Mouse (Mus musculus) left cerebral cortex, postnatal 4 days (tissue): Measurements from ENCODE around the gene Pld3. TPM values are rescaled to one million over a fixed set of nuclear protein-coding genes. Genes with fewer than 3 reads are reported as not detected.

Experiments
- DNase-seq: peaks from one replicate; pipeline ENCODE4 v3.0.0-alpha.2; 2022
- intact Hi-C: fragments of 180-260 bp; cut with DNase I; formaldehyde crosslinking; loops from one replicate; pipeline ENCODE4 v1.15.1; 2025
- total RNA-seq, 2 experiments: library from RNA; stranded (reverse); gene quantifications; 2 replicates each; pipeline ENCODE4 v1.2.3; 2021

Pld3 gene
- total RNA-seq: 100 to 1,000 TPM; 175 to 222 TPM

DNA sequence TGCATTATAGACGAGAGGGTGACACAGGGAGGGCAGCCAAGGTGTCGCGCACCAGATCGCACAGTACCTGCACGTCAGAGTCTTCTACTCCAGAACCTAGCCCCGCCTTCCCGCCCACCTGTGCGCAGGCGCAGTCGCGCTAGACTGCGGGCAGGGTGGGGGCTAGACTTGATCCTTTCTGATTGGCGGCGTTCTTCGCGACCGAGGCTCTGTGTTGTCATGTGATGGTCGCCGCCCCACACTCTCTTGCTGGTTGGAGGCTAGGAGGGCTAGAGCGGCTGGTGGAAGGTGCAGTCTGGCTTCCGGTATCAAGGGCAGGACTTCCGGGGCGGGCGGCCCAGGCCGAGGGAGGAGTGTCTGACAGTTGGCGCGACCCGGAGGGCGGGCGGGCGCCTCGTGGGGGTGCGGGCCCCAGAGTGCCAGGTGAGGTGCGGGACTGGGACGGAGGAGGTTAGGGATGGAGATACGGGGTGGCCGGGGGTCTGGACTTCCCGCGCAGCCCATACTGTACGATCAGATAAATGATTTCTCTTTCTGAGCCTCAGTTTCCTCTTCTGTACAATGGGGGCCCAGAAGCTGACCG lies at the start of gene Pld3, which contains the start of gene 2310022A10Rik:
Gene Pld3, minus strand, starts transcription at position 288 of the 583 bp plus-strand sequence.
Gene 2310022A10Rik, plus strand, starts transcription at position 303 of the 583 bp plus-strand sequence.
- DNase-seq: peak; percentile 96
- intact Hi-C loops: no loop called here

DNA sequence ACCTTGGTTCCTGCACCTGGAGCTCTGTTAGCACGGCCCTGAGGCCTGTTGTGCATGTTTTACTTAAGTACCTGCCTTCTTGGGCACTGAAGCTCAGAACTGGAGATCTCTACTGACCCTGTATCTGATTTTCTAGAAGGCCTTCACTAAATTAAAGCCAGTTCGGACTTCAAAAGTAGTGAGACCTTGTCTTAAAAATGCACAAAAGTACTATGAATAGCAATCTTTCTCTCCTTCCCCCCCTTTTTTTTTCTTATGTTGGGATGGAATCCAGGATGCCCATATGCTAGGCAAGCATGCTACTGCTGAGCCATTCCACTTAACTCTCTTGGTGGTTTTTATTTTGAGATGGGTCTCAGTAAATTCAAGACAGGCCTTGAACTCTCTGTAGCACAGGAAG lies 49.1 kb upstream of the Pld3 start:
- DNase-seq: no peak
- intact Hi-C loops: no loop called here

DNA sequence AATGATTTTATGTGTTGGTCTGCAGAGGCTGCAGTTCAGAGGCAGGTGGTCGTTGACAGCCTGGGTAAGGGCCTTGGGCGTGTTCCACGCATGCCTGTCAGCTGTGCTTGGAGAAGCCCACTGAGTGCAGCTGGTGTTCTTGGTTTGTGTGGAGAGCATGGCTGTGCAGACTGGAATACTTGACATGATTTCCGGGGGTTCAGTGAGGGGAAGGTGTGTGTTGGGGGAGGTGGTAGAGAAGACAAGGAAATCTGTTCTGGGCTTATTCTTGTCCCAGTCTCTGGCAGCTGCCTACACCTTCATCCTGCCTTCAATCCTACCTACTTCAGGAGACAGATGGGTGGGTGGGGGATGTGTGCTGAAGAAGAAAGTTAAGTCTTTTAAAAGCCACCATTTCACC lies 48.6 kb upstream of the Pld3 start:
- intact Hi-C loops: no loop called here
- DNase-seq: peak; percentile 74

GRCm38 (mm10) chr7:27598053-27598452 lies 45.0 kb upstream of the Pld3 start:
- no peak for DNase-seq
- intact Hi-C loops: no loop called here

DNA sequence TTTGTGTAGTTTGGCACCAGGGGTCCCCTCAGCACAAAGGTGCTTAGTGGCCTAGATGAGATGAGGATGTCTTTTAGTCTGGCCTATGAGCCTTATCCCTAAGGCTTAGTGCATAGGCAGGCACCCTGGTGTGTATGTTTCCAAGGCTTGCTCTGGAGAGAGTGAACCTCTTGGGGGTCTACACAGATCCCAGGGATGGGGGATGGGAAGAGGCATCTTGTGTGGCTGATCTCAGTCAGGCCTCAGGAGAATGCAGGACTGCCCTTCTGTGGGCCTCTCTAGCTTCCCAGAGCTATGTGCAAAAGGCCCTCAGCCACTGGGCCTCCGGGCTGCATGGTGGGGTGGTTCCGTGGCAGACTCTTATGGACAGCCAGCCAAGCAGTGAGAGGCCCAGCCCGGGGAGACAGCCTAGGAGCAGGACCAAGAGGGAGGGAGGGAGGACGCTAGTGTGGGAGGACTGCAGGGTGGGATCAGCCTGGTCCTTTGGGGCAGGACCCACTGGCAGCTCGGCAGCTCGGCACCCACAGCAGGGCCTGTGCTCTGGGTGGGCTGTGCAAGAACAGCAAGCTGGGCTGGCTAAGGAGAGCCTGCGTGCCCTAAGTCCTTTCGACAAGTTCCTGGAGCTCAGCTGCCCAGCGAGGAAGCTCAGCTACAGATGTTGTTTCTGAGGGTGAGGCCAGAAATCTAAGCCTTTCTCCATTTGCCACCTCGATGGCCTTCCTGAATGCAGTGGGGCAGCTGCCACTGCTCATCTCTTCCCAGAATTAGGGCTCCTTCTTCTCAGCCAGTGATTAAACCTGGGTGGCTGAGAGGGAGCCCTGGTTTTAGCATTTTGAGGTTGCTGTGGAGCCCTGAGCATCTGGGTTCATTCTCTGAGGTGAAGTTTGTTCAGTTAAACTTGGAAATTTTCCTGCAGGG lies 43.8 kb upstream of the Pld3 start:
- intact Hi-C loops: no loop called here
- no peak for DNase-seq

GRCm38 (mm10) chr7:27592934-27593645 lies 40.1 kb upstream of the Pld3 start:
- DNase-seq: no peak

GRCm38 (mm10) chr7:27592217-27592929 lies 39.4 kb upstream of the Pld3 start:
- intact Hi-C loops: no loop called here
- DNase-seq: no peak

More at GRCm38 (mm10) chr7:27592934-27593645, 40.1 kb upstream of the Pld3 start:
- intact Hi-C loops: no loop called here

DNA sequence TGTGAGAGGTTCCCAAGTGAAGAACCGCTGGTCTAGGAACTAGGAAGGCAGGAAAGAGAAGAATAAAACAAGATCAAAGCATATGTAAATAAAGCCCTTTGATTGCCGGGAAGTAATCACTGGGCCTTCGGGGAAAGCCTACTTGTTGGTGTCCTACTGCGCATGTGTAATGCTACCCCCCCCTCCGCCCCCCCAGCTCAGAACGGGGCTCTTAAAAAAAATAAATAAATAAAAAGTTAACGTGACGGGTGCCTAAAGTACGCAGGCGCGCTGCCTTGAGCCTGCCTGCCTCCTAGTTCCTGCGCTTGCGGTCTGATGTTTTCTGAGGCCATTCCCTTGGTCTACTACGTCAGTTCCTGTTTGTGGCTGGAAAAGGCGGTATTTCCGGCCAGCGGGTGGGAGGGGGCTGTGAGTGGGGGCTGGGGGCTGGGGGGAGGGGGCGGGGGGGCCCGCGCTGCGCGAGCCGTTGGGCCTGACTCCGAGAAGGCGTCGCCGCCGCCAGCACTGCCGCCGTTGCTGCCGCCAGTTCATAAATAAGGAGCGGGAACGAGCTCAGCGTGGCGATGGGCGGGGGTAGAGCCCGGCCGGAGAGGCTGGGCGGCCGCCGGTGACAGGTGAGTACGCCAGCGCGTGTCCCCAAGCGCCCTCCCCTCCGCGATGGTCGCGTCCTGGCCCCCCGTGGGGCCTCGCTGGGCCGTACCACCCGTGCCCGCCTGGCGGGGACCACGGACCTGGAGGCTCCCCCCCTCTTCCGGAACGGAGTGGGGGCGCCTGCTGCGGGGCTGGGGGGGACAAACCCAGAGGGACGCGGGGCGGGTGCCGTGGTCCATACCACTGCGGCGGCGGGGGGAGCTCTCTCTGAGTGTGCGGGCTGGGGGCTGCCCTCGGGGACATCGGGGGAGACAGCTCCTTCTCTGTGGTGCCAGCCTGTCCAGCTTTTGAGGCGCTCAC lies 38.5 kb upstream of the Pld3 start, which contains the start of gene Akt2:
Gene Akt2, plus strand, starts transcription at position 287 of the 951 bp plus-strand sequence.
- DNase-seq: peak; percentile 95
- intact Hi-C loops: no loop called here

GRCm38 (mm10) chr7:27590566-27591213 lies 37.7 kb upstream of the Pld3 start:
- intact Hi-C loops: no loop called here
- DNase-seq: no peak

GRCm38 (mm10) chr7:27590088-27590487 lies 37.1 kb upstream of the Pld3 start:
- intact Hi-C loops: no loop called here
- no peak for DNase-seq

DNA sequence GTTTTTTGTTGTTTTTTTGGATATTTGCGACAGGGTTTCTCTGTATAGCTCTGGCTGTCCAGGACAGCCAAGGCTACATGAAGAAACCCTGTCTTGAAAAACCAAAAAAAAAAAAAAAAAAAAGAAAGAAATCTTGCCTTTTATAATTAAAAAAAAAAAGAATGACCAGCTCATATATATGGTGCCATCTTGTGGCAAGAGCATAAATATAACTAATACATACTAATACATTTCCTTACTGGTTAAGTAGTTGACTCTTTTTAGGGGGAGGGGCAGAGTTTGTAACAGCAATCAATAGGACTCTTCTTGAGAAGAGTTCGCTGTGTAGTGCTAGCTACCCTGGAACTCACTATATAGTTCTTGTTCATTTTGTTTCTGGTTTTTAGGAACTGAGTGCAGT lies 34.7 kb upstream of the Pld3 start:
- intact Hi-C loops: no loop called here

GRCm38 (mm10) chr7:27586861-27587260 lies 33.8 kb upstream of the Pld3 start:
- no peak for DNase-seq
- intact Hi-C loops: no loop called here

More for the DNA sequence above, 34.7 kb upstream of the Pld3 start:
- DNase-seq: no peak

GRCm38 (mm10) chr7:27580380-27581174 lies 27.6 kb upstream of the Pld3 start:
- no peak for DNase-seq
- intact Hi-C loops: no loop called here

DNA sequence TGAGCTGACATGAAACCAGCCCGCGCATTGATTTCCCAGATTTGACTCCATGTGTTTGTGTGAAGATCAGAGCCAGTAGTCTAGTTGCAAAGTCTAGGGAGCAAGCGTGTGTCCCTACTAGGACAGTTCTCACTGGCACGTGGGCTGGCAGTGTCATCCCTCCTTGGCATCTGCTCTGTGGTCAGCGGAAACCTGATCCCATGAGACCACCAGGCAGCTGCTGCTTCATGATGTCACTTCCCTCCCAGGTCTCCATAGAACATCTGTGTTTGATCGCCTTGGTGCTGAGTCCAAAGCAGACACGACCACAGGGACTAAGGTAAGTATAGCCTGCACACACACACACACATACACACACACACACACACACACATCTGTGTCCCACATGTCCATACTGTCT lies 25.4 kb upstream of the Pld3 start:
- no peak for DNase-seq
- intact Hi-C loops: no loop called here

GRCm38 (mm10) chr7:27577589-27577988 lies 24.6 kb upstream of the Pld3 start:
- intact Hi-C loops: no loop called here
- DNase-seq: no peak

DNA sequence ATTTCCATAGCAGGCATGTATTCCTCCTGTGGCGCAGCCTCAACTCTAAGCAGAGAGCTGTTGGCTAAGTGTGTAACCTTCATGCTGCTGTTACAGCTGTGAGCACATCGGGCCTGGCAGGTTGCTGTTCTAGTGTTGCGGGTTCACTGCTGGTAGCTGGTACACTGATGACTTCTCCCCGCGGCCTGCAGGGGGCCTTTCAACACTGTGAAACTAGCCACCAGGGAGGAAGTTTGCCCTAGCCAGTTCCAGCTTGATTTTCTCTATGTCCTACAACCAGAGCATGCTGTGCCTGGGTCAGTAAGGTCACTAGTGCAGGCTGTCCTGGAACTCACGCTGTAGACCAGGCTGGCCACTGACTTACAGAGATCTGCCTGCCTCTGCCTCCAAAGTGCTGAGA lies 23.9 kb upstream of the Pld3 start:
- intact Hi-C loops: no loop called here
- peak; percentile 43 for DNase-seq

DNA sequence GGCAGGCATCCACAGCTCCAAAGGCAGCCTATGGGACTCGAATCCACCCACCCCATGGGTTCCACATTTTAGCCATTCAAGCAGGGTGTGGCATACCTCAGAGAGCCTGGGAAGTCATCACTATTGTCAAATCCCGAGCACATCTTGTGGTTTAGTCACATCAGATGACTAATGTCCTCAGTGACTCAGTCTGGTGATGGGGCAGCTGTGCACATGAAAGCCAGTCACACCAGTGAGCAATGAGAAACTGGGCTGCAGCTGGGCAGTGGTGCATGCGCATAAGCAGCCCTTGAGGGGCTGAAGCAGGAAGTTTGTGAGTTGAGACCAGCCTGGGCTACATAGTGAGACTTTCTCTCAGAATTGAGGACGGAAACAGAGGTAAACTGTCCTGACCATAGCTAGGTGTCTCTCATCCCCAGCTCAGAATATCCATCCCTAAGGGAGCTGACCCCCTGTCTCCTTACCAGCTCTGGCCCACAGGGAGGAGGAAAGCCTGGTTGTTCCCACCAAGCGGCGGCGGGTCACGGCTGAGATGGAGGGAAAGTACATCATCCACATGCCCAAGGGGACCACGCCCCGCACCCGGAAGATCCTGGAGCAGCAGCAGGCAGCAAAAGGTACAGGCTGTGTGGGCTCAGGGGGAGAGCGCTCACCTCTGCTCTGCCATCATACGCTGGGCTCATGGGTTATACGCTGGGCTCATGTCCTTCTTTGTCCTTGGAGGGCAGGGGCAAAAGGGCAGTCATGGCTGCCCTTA lies 21.3 kb upstream of the Pld3 start:
- DNase-seq: no peak
- intact Hi-C loops: no loop called here
